Mouse (Mus musculus) forebrain, embryonic 11.5 days (tissue): ENCODE data around the gene Gosr2. TPM values are rescaled to one million over a fixed set of nuclear protein-coding genes. Genes with fewer than 3 reads are reported as not detected.

Experiments
- ATAC-seq: fragments of 200-750 bp; cut with Nextera tagmentation; replicated peaks from 2 replicates; pipeline ENCODE4 v1.8.0; 2017; ENCODE audit warnings: moderate TSS enrichment; ENCODE audit not compliant: low FRiP score
- DNase-seq: peaks from one replicate; pipeline ENCODE4 v3.0.0-alpha.2; 2017; ENCODE audit warnings: low spot score
- H3K27ac ChIP-seq: fragments of 300-500 bp; sonication (generic); 2 replicates; pipeline ENCODE4 v1.5.1; 2014; ENCODE audit warnings: low read depth, low read length
- H3K27me3 ChIP-seq: fragments of 300-500 bp; sonication (generic); 2 replicates; pipeline ENCODE4 v1.6.1; 2014; ENCODE audit warnings: mild to moderate bottlenecking, low read length, mixed read lengths; ENCODE audit not compliant: control insufficient read depth, insufficient read depth
- H3K36me3 ChIP-seq: fragments of 300-500 bp; sonication (generic); 2 replicates; pipeline ENCODE4 v1.6.1; 2014; ENCODE audit warnings: mild to moderate bottlenecking, low read length, moderate library complexity, mixed read lengths; ENCODE audit not compliant: control insufficient read depth, insufficient read depth
- H3K4me1 ChIP-seq: fragments of 300-500 bp; sonication (generic); replicated peaks from 2 replicates; pipeline ENCODE4 v1.6.1; 2014; ENCODE audit warnings: low read length, mixed read lengths; ENCODE audit not compliant: control insufficient read depth, insufficient read depth
- H3K4me2 ChIP-seq: fragments of 300-500 bp; sonication (generic); 2 replicates; pipeline ENCODE4 v1.6.1; 2014; ENCODE audit warnings: low read depth, mild to moderate bottlenecking, low read length, moderate library complexity, mixed read lengths; ENCODE audit not compliant: severe bottlenecking
- H3K4me3 ChIP-seq: fragments of 300-500 bp; sonication (generic); 2 replicates; pipeline ENCODE4 v1.5.1; 2014; ENCODE audit warnings: low read depth, low read length
- H3K9ac ChIP-seq: fragments of 300-500 bp; sonication (generic); 2 replicates; pipeline ENCODE4 v1.6.1; 2014; ENCODE audit warnings: low read length
- H3K9me3 ChIP-seq: fragments of 300-500 bp; sonication (generic); 2 replicates; pipeline ENCODE4 v1.6.1; 2016; ENCODE audit warnings: low read length, mixed read lengths; ENCODE audit not compliant: control insufficient read depth
- WGBS: fragments of 180-500 bp; shearing (Covaris S2); extraction: QIAGEN DNeasy Blood & Tissue Kit; methylation state at CpG from one replicate; pipeline ENCODE4 v1.1.7; 2014; 5-methylcytosine and 5-hydroxymethylcytosine counted together
- polyA plus RNA-seq: library from polyadenylated mRNA; unstranded; fragments of >200 nt; fragmentation: Nextera tagmentation; extraction: Ambion mirVana; gene quantifications from 2 replicates; pipeline ENCODE4 v1.2.1, GENCODE M21; 2014

Gosr2 gene
- polyA plus RNA-seq, 1 experiment from 2014 or later: 86.7 TPM

DNA sequence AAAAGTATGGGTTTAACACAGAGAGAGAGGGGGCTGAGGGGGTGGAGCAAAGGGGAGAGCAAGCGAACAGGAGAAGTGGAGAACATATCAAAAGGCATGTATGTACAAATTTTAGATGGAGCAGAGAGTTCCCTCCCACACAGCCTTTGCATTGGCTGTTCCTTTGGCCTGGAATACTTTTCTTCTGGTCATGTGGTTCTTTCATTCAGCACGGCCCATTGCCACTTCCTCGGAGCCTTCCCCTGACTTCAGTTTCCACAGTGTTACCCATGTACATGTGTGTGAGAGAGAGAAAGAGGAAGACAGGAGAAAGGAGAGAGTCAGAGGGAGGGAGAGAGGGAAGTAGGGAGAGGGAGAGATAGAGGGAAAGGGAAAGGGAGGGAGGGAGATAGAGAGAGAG is 62.2 kb downstream of the Gosr2 start:
- no peaks in the 10 kb centered on the region for H3K36me3 ChIP-seq
- no peaks in the 10 kb centered on the region for H3K4me1 ChIP-seq
- 85% methylated on average over 3 of the region's 3 CpGs for WGBS
- no peak overlapping the region for H3K4me3 ChIP-seq
- H3K9me3 ChIP-seq: no peaks in the 10 kb centered on the region
- ATAC-seq: no peak
- DNase-seq: no peak
- H3K9ac ChIP-seq: no peak overlapping the region
- H3K4me2 ChIP-seq: no peak overlapping the region
- H3K27me3 ChIP-seq: peaks cover 6% of the 10 kb centered on the region; the same call in 1 of the 2 replicates
- H3K27ac ChIP-seq: no peak overlapping the region

- peaks cover 3% of the 10 kb centered on the region; the same call in 1 of the 2 replicates for H3K27me3 ChIP-seq
- H3K4me2 ChIP-seq: no peak overlapping the region
- no peak overlapping the region for H3K9ac ChIP-seq
- DNase-seq: no peak
- H3K27ac ChIP-seq: no peak overlapping the region
- WGBS: 92% methylated on average over 7 of the region's 7 CpGs
- ATAC-seq: no peak
- no peaks in the 10 kb centered on the region for H3K36me3 ChIP-seq
- no peak overlapping the region for H3K4me3 ChIP-seq
- no peaks in the 10 kb centered on the region for H3K4me1 ChIP-seq
- no peaks in the 10 kb centered on the region for H3K9me3 ChIP-seq
These were observed 62.9 kb downstream of the Gosr2 start for GRCm38 (mm10) chr11:103634806-103635205.

- Histone ChIP-seq H3K9me3 (no peaks in the 10 kb centered on the region), H3K27me3 (no peaks in the 10 kb centered on the region), H3K27ac (no peak overlapping the region), H3K36me3 (no peaks in the 10 kb centered on the region), H3K4me3 (no peak overlapping the region), H3K9ac (no peak overlapping the region), H3K4me2 (no peak overlapping the region), H3K4me1 (no peaks in the 10 kb centered on the region)
- no peak for ATAC-seq
- no peak for DNase-seq
- 82% methylated on average over 23 of the region's 23 CpGs for WGBS
These were observed 70.2 kb downstream of the Gosr2 start for GRCm38 (mm10) chr11:103627453-103627852.

Other genes with a start within 250 kb of the Gosr2 start
- gene Lrrc37a, start 193.3 kb downstream of the Gosr2 start, polyA plus RNA-seq: not detected in 2 replicates
- not detected in 2 replicates for gene Gm884, start 76.8 kb downstream of the Gosr2 start, polyA plus RNA-seq
- gene Lyzl6, start 59.0 kb downstream of the Gosr2 start, polyA plus RNA-seq: not detected in 2 replicates
- gene Rprml, start 48.3 kb downstream of the Gosr2 start, polyA plus RNA-seq: not detected in 2 replicates
- gene Wnt9b, start 51.9 kb upstream of the Gosr2 start, polyA plus RNA-seq: 0.49 and 0.87 TPM in 2 replicates
- 5.7 and 6.2 TPM in 2 replicates for gene Wnt3, start 76.3 kb upstream of the Gosr2 start, polyA plus RNA-seq